Mouse (Mus musculus): ENCODE results near the gene Bicd2.

Bicd2 gene

GRCm38 (mm10) chr13:49341012-49341830 is at the start of gene Bicd2:
TSS of gene Bicd2 (plus strand) at chr13:49341585.
- DNase-seq: peak; percentile 97

GRCm38 (mm10) chr13:49291949-49292348 is 49.4 kb upstream of the Bicd2 start:
- no peak for DNase-seq

- DNase-seq: no peak
Observed at GRCm38 (mm10) chr13:49294108-49294507, 47.3 kb upstream of the Bicd2 start.

GRCm38 (mm10) chr13:49296270-49296669 is 45.1 kb upstream of the Bicd2 start:
- no peak for DNase-seq

- peak; percentile 62 for DNase-seq
Observed at GRCm38 (mm10) chr13:49298514-49299381, 42.6 kb upstream of the Bicd2 start.

- DNase-seq: no peak
Observed at GRCm38 (mm10) chr13:49300771-49301170, 40.6 kb upstream of the Bicd2 start.

GRCm38 (mm10) chr13:49306771-49307310 is 34.5 kb upstream of the Bicd2 start:
- DNase-seq: no peak

- peak; percentile 50 for DNase-seq
Observed at GRCm38 (mm10) chr13:49307311-49307969, 33.9 kb upstream of the Bicd2 start.

GRCm38 (mm10) chr13:49308206-49308605 is 33.2 kb upstream of the Bicd2 start:
- no peak for DNase-seq

- no peak for DNase-seq
Observed at GRCm38 (mm10) chr13:49308861-49309403, 32.5 kb upstream of the Bicd2 start.

GRCm38 (mm10) chr13:49309501-49309900 is 31.9 kb upstream of the Bicd2 start:
- no peak for DNase-seq

- DNase-seq: no peak
Observed at GRCm38 (mm10) chr13:49311642-49312041, 29.7 kb upstream of the Bicd2 start.

GRCm38 (mm10) chr13:49316386-49317162 is 24.8 kb upstream of the Bicd2 start:
- DNase-seq: no peak

GRCm38 (mm10) chr13:49317508-49317907 is 23.9 kb upstream of the Bicd2 start:
- no peak for DNase-seq

GRCm38 (mm10) chr13:49317914-49318313 is 23.5 kb upstream of the Bicd2 start:
- no peak for DNase-seq

- peak; percentile 61 for DNase-seq
Observed at GRCm38 (mm10) chr13:49320040-49320439, 21.3 kb upstream of the Bicd2 start, which contains the start of gene Fgd3. TSS of gene Fgd3 (minus strand) at chr13:49320311.

- DNase-seq: no peak
Observed at GRCm38 (mm10) chr13:49320514-49320913, 20.9 kb upstream of the Bicd2 start.

- DNase-seq: no peak
Observed at GRCm38 (mm10) chr13:49321452-49321851, 19.9 kb upstream of the Bicd2 start.

GRCm38 (mm10) chr13:49322169-49322568 is 19.2 kb upstream of the Bicd2 start:
- no peak for DNase-seq

GRCm38 (mm10) chr13:49322739-49323138 is 18.6 kb upstream of the Bicd2 start:
- no peak for DNase-seq

- DNase-seq: peak; percentile 47
Observed at GRCm38 (mm10) chr13:49324871-49325270, 16.5 kb upstream of the Bicd2 start.

All from kidney, postnatal 10 days (tissue).